Mouse (Mus musculus): Measurements from ENCODE around the gene Klf12.
A peak's percentile ranks its signal among the peaks of the same experiment; 100 is the strongest.

Gene Klf12

DNA sequence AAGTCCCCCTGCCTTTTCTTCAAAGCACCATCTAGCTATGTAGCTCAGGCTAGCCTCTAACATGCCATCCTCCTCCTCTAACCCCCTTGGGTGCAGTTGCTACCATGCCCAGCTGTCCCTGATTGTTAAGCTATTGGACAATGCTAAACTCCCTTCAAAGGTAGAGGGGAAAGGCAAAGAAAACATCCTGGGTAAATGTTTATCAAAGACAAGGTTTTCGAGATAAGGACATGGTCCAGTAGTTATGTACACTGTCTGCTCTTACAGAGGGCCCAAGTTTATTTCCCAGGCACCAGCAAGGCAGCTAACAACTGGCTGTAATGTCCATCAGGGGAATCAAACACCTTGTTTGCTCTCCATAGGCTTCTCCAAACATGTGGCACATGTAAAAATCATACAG, 53.1 kb downstream of the Klf12 start:
- no peak for DNase-seq (ENCODE audit: low spot score in 2 of 2)

DNA sequence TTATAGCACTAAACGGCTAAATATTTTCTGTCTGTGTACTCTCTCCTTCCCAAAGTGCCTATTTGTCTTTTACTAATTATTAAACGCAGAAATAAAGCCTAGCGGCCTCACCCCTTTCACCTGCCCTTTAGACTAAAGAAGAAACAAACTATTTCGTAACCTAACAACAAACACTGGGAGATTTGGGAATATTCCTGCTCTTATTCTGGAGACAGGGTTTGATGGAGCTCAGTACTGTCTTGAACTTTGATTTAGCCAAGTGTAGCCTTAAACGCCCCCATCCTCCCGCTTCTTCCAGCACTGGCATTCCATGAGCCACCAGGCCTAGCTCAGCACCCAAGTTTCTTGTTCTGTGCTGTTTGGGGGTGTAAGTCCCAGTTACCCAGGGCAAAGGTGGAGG, 56.4 kb downstream of the Klf12 start:
- no peak for DNase-seq (ENCODE audit: low spot score in 2 of 2)

DNA sequence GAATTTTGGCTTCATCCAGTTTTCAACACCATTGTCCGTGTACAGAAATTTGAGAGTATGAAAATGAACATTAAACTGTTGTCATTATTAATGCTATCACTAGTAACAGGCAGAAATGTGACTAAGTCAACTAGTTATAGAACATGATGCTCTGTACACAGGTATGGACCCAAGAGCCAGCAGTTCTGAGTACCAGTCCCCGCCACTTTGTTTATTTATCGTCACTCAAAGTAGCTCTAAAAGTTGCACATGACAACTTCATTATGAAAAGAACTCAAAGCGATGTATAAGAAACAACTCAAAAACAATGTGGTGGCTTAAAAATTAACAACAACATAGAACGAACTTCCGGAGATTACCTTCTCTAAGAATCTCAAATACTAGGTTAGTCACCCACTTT, 56.8 kb downstream of the Klf12 start:
- DNase-seq (ENCODE audit: low spot score in 2 of 2) = no peak

DNA sequence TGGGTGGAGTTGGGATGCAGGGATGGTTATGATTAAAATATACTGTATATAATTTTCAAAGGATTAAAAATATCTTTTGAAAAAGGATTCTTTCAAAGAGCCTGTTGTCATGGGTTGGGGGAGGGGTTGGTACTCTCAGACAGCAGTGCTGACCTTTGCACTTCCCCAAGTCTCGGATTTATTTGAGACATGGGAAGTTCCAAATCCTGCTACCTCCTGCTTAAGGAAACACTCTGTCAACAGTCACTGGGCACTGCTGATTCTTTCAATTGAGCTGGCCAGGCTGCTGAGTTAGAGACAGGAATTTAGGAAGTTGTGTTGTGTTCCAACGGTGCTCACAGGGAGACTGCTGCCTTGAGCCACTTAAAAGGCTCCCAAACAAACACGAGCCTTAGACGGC, 60.3 kb downstream of the Klf12 start:
- DNase-seq (ENCODE audit: low spot score in 2 of 2) = no peak

DNA sequence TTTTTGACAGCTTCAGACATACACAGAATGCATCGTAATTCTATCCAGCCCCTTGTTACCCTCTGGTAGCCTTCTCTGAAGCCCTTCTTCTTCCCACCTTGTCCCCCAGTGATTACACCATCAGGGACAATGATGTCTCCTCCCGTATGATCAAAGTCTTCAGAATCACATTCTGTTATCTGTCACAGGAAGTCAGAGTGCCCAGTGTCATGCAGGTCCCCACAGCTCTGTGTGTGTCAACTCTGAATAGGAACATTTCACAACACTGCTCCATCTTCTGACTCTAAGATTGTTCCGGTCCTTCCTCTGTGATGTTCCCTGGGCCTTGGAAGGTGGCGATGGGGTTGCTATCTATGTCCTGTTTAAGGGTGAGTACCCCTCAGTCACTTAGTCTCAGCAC, 62.2 kb downstream of the Klf12 start:
- DNase-seq (ENCODE audit: low spot score in 2 of 2) = no peak

DNA sequence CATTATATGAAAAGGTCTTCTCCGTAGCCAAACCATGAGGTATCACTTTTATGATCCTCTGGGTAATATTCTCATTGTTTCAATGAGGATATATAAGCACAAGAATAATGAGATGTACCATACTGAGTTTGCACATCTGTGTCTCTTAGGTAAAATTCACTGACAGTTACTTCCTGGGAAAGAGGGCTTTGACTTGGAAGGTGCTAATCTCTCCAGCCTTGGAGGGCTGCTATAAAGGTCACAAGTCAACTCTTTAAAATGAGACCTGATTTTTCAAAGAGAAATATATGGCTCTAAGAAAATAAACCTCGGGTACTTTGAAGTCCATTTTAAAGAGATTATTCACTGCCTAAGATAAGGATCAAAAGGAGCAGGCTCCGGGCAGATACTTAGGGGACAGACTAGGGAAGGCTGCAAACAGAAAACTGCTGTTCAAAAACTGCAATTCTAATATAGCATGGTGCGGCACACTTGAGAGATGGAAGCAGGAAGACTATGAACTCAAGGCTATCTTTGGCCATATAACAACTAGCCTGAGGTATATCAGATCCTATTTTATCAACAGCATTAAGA, 69.2 kb downstream of the Klf12 start:
- no peak for DNase-seq (ENCODE audit: low spot score in 2 of 2)

DNA sequence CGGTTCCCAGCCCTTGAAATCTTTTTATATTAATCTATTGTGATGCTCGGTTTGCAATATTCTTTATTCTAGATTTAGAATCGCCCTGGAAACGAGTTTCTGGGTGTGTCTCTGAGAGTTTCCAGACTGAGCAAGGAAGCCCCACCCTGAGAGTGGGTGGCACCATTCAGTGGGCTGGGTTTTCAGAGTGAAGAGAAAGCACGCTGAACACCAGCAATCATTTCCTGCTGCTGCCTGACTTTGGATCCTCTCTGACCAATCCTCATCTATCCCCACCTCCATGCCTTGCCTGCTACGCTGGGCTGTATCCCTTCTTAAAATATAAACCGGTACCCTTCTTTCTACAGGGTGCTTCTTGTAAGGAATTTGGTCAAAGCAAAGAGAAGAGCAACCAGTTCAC, 71.4 kb downstream of the Klf12 start:
- DNase-seq (ENCODE audit: low spot score in 2 of 2) = peak; percentile 63 to 66

DNA sequence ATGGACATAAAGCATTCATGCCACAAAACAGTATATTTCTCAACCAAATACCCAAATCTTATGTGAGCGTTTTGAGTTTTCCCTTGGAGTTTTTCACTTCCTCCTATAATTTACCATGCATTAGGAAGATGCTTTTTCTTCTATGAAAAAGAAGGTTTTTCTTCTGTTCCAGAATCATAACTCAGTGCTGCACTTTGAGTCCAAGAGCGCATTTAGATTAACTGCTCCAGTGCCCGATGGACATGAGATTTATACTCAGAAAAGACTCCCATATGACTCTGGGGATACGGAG, 72.7 kb downstream of the Klf12 start:
- DNase-seq (ENCODE audit: low spot score in 2 of 2) = no peak

DNA sequence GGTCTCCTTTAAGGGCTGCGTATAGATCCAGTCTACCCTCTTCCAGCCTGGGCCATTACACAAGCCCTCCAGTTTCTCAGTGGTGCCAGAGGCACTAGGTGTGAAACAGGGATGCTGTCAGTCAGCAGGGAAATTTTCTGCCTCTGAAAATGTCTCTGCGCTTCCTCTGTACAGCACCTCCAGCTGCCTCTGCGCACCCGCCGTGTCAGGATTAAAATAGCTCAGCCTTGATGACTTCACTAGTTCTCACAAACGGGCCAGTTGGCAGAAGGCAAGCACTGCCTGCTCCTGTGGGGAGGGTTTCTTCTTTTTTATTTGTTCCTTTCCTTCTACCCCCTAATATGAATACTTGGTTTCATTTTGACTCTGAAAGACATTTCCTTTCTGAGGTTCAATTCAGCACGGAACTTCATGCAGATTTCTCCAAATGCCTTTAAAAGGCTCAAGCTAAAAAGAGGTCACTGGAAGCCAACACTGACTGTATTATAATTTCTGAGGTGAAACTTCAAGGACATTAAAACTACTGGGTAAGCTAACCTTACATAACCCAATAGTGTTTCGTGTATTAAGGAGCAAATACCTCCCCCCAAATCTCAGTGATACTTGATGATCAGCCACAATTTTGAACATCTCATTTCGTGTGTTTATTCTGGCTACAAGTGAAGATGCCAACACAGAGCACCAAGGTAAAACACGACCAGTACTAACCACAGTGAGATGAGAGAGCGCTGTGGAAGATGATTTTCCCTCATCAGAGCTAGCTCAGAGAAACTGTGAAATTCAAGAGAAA, 73.2 kb downstream of the Klf12 start:
- peak; percentile 80 to 83 for DNase-seq (ENCODE audit: low spot score in 2 of 2)

DNA sequence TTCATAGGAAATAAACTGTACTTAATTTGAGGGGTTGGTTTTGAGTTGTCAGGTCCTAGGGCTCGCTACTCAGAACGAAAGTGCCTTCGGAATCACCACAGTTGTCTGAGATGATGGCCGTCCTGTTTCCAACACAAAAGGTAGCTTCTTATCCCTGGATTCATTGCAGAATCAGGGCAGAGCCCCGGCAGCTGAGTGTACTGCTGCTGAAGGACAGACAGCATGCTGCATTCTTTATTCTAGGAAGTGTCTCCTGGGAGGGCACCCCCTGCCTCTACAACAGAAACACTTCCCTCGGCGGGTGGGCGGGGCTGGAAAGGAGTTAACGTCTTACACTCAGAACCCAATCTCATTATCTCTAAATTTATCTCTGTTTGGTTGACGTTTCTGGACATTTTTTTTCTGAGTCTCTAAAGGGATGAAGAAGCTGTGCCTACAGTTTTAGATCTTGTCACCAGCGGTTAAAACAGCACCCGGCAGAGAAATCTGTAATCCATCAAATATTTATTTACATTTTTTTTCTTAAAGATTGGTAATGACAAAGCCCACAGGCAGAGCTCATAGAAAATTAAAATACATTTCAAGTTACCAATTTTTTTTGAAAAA, 74.6 kb downstream of the Klf12 start:
- DNase-seq (ENCODE audit: low spot score in 2 of 2) = peak in 1 of 2 experiments; percentile 26

DNA sequence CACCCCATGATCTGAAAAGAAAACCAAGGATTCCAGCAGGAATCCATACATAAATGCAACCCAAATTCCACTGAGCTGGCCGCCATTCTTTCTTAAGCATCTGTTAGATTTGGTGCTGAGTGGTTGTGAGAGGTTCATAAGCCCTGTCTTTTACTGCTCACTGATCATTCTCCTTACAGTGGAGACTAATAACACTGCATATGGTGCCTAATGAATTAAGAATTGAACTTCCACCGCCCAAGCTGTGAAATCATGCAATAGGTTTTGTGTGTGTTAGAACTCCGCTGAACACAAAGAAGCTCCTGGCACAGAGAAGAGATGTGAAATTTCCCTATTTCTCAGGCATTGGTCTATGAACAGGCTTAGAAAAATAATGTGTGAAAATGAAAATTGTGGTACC, 77.4 kb downstream of the Klf12 start:
- no peak for DNase-seq (ENCODE audit: low spot score in 2 of 2)

DNA sequence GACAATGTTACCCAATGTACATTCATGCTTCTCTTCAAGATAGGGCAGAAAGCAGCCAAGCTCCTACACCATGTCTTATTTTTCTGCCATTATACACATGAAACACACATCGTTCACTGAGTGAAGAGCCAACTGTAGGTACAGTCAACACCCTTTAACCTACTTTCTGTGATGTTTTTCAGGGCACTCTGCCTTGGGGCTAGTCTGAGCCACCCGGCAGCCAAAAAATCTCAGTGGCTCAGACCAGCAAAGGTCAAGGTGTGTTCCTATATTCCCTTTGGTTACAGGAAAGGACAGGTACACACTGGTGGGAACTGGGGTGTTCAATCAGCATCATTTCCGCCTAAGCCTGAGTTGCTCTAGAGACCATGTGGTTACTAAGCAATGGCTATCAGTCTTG, 78.3 kb downstream of the Klf12 start:
- DNase-seq (ENCODE audit: low spot score in 2 of 2) = no peak

DNA sequence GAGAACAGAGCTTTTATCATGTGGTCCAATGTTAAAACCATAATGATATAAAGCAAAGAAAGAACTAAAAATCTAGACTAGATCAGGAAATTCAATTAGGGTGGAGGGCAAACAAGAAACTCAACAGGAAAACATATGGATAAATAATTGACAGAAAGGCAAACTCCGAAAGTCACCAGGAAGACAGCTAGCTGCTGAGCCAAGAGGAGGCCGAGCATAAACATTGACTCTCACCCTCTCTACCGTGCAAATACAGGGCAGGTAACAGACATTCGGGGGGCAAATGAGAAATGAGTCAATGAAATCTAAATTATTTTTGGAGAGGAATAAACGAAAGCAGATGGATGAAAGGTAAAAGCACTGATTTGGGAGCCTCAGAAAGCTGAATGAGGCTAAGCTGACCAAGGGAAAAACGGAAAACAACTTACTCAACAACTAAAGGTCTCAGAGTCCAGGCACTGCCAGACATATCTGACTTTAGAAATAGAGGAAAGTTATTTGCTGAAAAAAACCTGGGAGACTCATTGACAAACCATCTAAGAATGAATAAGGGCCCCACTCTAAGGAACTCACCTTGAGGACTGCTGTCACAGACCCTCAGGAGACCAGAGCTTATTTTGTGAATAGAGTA, 84.3 kb downstream of the Klf12 start:
- DNase-seq (ENCODE audit: low spot score in 2 of 2) = no peak

DNA sequence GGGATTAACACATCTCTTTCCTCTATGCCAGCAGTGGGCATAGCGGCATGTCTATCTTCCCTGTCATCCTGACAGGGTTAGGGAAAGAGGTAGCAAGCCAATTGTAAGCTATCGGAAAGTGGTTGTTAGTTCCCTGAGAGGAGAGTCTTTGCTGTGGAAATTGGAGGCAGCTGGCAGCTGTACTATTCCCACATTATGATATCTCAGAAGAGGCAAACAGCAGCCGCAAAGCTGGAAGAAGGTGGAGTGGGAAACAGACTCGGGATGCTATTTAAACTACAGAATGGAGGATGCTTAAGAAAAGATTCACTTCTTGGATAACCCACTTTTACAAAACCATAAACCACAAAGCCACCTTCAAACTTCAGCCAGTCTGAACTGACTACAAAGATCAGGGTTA, 85.8 kb downstream of the Klf12 start:
- no peak for DNase-seq (ENCODE audit: low spot score in 2 of 2)

DNA sequence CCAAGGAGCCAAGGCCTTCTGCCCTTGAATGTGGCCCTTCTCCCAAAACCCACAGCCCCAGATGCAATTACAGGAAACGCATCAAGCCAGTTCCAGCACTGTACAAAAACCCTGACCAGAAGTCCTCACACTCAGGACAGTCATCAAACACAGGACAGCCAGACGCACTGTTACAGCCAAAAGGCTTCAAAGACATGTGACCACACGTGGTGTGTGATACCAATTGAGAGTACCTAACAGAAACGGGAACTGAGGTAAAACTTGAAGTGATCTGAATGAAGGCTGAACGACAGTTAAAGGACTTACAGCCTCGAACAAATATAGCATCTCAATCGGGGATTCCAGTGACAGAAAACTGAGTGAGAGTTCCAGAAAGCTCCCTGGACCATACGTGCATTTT, 87.3 kb downstream of the Klf12 start:
- no peak for DNase-seq (ENCODE audit: low spot score in 2 of 2)

DNA sequence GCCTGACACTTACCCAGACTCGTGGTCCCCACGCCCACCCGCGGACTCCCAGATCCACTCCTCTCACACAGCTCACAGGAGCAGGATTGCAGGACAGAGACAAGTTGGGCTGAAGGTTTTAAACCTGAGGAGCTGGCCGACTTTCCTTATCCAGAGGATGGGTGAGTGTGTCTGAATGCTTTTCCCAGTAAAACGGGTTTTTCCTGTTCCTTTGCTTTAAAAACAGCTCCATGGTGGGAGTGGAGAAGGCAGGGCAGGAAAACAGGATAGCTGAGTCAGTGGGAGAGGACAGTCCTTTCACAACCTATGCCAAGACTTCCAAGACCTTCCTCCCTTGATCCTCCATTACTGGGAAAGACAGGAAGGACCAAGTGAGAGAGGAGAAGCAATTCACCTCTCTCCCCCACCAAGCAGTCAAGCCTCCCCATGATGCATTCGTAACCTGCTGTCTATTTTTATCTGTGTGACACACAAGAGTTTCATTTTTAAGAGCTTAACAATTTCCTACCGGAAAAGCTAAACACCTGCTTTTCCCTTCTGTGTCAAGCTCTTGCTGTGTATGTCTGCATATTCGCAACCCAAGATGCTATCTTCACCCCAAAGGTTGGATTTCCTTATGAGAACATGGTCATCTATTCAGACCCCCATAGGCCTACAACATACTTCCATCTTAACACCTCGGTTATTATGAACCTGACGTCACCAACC, 94.8 kb downstream of the Klf12 start:
- no peak for DNase-seq (ENCODE audit: low spot score in 2 of 2)

DNA sequence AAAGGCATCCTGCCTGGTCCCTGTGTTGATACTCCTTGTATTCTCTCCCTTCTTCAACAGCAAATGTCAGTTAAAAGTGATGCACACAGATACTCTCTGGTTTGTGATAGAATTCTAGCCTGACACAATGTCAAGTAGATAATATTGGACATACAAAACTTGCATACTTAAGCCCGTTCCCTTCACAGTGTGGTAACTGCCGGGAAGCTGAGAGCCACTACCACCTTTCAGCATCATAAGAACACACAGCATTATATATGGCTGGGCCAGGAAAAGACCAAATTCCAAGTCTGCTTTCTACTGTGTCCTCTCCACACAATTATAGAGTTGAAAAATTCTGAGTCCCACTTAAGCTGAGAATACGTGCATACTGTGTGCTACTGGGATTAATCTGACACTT, 97.1 kb downstream of the Klf12 start:
- DNase-seq (ENCODE audit: low spot score in 2 of 2) = no peak

DNA sequence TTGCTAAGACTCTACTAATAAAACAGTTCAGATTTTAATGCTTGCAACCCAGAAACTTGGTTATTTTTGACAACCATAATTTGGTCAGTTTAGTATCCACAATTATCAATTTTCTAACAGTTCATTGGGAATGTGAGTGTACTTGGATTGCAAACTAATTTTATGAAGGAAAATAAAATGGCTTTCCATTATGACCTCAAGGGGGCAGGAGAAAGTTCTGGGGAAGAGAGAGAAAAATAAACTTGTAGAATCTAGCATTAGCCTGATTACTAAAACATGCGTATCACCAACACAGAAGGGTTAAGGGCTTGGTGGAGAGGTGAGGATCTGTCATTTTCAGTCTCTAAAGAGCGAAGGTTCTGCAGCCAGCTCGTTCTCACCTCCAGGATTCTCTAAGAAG, 106.7 kb downstream of the Klf12 start:
- no peak for DNase-seq (ENCODE audit: low spot score in 2 of 2)

DNA sequence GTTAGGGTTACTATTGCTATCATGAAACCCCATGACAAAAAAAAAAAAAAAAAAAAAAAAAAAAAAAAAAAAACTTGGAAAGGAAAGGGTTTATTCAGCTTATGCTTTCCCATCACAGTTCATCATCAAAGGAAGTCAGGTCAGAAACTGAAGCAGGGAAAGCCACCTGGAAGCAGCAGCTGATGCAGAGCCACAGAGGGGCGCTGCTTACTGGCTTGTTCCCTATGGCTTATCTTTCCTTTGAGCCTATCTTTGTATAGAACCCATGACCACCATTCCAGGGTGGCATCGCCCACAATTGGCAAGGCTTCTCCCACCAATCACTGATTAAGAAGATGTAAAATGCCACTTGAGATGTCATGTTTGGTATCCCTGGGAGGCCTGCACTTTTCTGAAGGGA, 119.4 kb downstream of the Klf12 start:
- DNase-seq (ENCODE audit: low spot score in 2 of 2) = no peak

DNA sequence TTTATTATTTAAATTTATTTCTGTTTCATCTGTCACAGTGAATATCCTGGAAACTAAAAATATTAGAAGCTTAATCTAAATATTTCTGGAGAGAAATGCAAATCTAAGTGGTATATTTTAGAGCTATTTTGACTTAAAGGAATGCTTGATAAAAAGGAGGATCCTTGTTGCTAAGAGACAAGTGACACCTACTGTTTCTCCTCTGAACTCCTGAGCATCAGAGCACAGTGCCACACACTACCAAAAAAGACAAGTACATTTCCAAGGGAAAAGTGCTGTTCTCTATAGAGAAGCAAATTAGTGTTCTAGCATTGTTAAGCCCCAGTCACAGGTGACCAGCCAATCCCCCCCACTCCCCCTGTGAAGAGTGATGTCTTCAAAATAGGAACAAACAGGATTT, 127.8 kb downstream of the Klf12 start:
- no peak for DNase-seq (ENCODE audit: low spot score in 2 of 2)

DNA sequence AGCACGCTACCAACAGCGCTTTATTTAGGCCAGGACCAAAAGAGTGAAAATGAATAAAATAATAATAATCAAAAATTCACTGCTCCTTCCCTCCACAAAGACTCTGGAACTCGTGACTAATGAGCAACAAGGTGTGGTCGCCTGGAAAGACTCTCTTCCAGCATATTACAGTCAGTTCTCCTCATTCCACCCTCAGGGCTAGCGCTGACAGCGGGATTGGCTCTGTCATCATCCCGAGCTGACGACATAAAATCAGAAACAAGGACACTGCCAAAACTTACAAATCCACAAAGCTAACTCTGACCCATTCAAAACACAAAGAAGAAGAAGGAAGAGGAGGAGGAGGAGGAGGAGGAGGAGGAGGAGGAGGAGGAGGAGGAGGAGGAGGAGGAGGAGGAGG, 136.8 kb downstream of the Klf12 start:
- no peak for DNase-seq (ENCODE audit: low spot score in 2 of 2)

DNA sequence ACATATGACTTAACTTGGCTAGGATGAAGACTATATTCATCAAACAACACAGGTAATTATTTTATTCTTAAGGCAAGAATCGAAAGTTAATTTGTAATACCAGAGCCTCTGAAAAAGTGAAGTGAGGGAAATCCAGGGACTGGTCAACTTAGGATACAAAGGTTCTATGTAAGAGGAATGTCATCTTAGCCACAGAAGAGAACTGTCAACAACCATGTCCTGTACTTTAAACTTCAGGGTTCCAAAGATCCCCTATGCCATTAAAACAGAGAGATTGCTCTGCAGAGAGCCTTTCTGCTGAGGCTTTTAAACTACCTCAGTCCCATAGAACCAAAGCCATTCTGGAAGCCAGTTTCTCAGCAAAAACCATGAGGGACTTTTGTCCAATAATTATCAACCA, 144.1 kb downstream of the Klf12 start:
- no peak for DNase-seq (ENCODE audit: low spot score in 2 of 2)

DNA sequence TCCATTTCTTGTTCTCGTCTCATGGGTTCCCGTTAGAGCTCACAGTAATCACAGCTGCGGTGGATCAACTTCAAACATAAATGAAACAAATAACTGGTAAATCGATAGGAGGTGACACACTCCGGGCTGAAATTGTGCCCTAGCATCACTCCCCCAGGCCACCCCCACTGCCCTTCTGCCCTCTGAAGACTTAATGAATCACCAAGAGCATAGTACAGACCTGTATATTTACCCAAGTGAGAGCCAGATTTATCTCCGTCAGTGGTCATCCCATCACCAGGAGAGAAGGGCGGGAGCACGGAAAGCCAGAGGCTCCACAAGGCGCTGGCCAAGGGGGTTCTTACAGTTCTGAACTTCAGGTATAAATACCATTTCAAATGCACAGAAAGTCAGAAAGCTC, 150.2 kb downstream of the Klf12 start:
- DNase-seq (ENCODE audit: low spot score in 2 of 2) = no peak

Data from right cerebral cortex, adult 2 months (tissue).